Mouse (Mus musculus) gastrocnemius, adult 2 months (tissue): ENCODE measurements at regions not wholly inside any gene's neighbourhood (a gene's known extent, or its start where the extent isn't known, plus 50 kb on each side); places are given as distances from the start of the nearest gene placed in this dataset.

Experiments
- DNase-seq: peaks from one replicate; pipeline ENCODE4 v3.0.0; 2022
- H3K27ac ChIP-seq: fragments of 200-600 bp; 2 replicates; pipeline ENCODE4 v1.8.1; 2022; ENCODE audit warnings: mild to moderate bottlenecking
- H3K4me3 ChIP-seq: fragments of 200-600 bp; 2 replicates; pipeline ENCODE4 v1.8.1; 2022; ENCODE audit warnings: mild to moderate bottlenecking, moderate library complexity
- CTCF ChIP-seq: fragments of 200-600 bp; IDR thresholded peaks from 2 replicates; pipeline ENCODE4 v1.8.1; 2022; ENCODE audit warnings: antibody characterized with exemption, mild to moderate bottlenecking, moderate library complexity
- intact Hi-C: fragments of 180-260 bp; cut with DNase I; formaldehyde crosslinking; loops from one replicate; pipeline ENCODE4 v1.15.1; 2025

- DNase-seq = no peak
- TF ChIP-seq CTCF = no peak
- Histone ChIP-seq H3K27ac (no peak overlapping the region), H3K4me3 (no peak overlapping the region)
- intact Hi-C loops = no loop called here
Observed at GRCm38 (mm10) chr14:29882666-29883344, 85.3 kb upstream of the Selenok start.

- intact Hi-C loops = no loop called here
- Histone ChIP-seq H3K4me3 (no peak overlapping the region), H3K27ac (no peak overlapping the region)
- no peak for TF ChIP-seq CTCF
- peak; percentile 36 for DNase-seq
Observed at GRCm38 (mm10) chr14:29895332-29895988, 72.6 kb upstream of the Selenok start.

GRCm38 (mm10) chr14:29895989-29896675 lies 72.0 kb upstream of the Selenok start:
- intact Hi-C loops = no loop called here
- DNase-seq = no peak
- H3K4me3 ChIP-seq = no peak overlapping the region
- no peak overlapping the region for H3K27ac ChIP-seq
- TF ChIP-seq CTCF = no peak

- Histone ChIP-seq H3K4me3 (no peak overlapping the region), H3K27ac (no peak overlapping the region)
- TF ChIP-seq CTCF = no peak
- no peak for DNase-seq
- intact Hi-C loops = no loop called here
Observed at GRCm38 (mm10) chr14:29900931-29901330, 67.2 kb upstream of the Selenok start.

- no peak for DNase-seq
- intact Hi-C loops = no loop called here
- no peak for TF ChIP-seq CTCF
Observed at GRCm38 (mm10) chr14:29903574-29903973, 64.5 kb upstream of the Selenok start.

GRCm38 (mm10) chr14:29904856-29905255 lies 63.3 kb upstream of the Selenok start:
- intact Hi-C loops = no loop called here
- H3K4me3 ChIP-seq = no peak overlapping the region
- no peak overlapping the region for H3K27ac ChIP-seq
- DNase-seq = no peak
- TF ChIP-seq CTCF = no peak

More at GRCm38 (mm10) chr14:29903574-29903973, 64.5 kb upstream of the Selenok start:
- Histone ChIP-seq H3K27ac (no peak overlapping the region), H3K4me3 (no peak overlapping the region)

GRCm38 (mm10) chr14:29909741-29910140 lies 58.4 kb upstream of the Selenok start:
- intact Hi-C loops = no loop called here
- H3K27ac ChIP-seq = no peak overlapping the region
- H3K4me3 ChIP-seq = no peak overlapping the region
- DNase-seq = no peak
- TF ChIP-seq CTCF = no peak
